Mouse (Mus musculus) adrenal gland (tissue): ENCODE results near the gene Gm20671.
"Not testable (repeated sequence)": the region's sequence is repeated elsewhere in the genome, so short reads cannot be mapped to it uniquely, and the experiment has no call there.

Experiments
- intact Hi-C: fragments of 180-260 bp; cut with DNase I; formaldehyde crosslinking; loops from one replicate; pipeline ENCODE4 v1.15.1; 2025

Gm20671 gene

DNA sequence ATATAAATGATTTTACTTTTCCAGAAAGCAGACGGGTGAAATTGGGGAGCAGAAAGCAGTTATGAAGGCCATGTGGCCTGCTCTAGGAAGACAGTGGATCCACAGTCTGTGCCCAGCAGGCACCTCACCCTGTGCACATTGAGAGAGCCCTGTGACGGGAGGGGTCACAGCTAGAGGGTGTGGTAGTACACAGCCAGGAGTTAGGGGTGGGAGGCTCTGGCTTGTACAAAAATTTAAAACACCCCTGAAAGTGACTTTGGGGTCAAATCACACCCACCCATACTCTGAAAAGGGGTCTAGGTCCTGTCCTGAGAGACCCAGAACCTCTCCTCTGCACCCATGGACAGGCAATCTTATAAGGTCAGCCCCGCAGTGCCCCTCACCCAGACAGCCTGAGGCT is 90.1 kb downstream of the Gm20671 start:
- intact Hi-C loops = not testable (repeated sequence)

DNA sequence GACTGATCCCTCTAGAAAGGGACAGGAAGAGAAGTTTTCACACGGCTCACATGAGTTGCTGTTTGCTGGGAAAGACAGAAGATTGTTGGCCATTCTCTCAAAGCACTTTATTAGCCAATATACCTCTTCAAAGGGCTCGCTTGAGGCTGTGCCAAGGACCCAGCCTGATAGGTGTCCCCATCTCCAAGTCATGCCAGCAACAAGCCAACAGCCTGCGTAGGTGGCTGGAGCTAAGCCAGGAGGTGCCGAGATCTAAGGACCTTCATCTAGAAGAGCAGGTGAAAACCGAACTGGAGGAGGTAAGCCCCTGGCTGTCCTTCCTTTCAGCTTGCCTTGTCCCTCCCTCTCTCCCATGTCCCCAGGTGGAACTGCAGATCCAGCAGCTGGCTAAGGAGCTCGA is 91.1 kb downstream of the Gm20671 start:
- intact Hi-C loops = no loop called here

DNA sequence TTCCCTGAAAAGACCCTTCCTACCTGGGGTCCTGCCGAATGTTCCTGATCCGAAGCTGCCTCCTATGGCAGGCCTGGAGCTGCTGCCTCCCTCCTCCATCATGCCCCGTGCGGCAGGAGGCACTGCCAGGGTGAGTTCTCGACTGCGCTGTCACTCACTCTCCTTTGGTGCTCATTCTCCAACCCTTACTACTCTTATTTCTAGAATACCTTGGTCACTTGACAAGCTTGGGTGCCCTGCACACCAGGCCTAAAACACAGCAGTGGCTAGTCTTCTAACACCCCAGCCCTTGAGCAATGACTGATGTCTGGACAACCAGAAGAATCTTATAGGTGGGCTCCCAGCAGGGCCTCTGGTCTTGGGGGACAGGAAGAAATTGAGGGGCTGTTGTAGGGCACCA is 93.0 kb downstream of the Gm20671 start:
- intact Hi-C loops = not testable (repeated sequence)

DNA sequence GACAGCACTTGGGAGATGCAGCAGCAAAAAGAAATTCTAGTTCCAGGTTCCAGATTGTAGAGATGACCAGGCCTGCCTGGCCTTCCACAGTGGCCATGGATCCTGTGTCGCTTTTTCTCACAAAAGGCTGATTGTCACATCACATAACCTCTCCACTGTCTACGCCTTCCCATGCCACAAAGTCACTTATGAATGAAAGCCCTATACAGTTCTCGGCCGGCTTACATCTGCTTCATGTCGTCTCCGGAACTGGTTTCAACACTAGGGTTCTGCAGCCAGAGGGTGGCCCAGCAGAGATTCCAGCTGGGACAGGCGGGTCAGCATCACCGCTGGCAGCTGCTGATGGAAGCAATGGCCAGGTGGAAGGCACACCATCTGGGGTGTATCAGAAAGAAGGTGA is 98.1 kb downstream of the Gm20671 start:
- intact Hi-C loops = no loop called here

DNA sequence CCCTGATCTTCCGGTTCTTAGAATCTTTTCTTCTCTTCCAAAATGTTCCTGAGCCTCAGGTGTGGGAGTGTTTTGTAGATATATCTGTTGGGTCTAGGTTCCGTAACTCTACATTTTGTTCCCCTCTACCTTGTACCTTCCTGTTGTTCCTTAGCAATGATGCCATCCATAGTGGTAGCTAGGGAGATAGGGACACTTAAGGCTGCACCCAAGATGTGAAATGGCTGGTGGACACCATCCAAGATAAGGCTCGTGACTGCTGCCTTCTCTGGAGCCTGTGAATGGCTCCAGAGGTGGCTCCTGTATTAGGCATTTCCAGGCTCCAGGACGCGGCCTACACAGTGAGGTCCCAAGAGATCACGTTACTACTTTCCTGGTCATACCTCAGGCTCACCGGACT is 98.6 kb downstream of the Gm20671 start:
- intact Hi-C loops = no loop called here

DNA sequence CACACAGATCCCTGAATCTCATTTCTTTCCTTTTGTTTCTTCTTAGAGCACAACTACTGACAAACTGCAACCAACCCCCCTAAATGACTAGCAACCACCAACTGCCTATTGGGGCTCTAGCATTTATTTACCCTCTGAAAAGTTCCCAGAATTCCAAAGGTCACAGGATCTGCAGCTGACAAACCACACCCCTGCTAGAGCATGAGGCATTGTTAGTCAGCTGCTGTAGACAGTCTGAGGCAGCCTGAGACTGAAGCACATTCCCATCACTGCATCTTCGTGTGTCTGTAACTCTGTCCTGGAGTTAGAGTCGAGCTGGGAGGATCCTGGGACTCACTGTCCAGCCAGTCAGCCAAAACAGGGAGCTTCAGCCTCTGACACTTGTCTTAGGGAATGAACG is 101.5 kb downstream of the Gm20671 start:
- intact Hi-C loops = not testable (repeated sequence)

DNA sequence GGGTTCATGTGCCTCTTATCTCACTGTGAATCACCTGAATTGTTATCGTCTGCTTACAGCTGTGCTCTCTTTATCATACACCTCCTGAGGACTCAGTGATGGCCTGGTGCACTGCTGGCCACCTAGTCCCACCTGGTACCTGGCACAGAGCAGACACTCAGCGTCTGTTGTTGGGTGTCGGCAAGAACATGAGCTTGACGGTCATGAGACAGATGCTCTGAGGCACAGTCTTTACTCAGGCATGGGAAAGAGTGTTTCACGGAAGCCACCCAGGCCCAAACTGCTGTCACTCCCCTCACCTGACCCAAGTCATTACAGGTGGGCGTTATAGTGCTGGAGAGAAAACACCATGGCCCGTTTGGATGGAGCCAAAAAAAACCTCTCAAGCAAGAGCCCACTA is 102.9 kb downstream of the Gm20671 start:
- intact Hi-C loops = no loop called here

DNA sequence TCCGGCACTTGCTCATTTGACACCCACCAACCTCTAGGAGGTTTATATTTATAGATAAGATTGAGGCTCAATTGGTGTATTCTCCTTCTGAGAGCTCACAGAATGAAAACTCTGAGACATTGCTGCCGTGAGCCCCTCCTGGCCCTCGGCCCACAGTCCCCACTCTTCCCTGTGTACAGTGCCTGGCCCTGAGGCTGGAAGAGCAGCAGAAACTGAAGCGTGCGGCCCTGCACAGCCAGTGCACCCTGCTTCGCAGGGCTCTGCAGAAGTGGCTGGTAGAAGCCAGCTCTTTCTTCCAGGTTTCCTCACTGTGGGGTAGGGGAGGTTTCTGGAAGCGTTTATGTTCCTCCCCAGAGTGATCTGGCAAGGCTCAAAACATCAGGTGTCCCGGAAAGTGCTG is 104.2 kb downstream of the Gm20671 start:
- intact Hi-C loops = not testable (repeated sequence)

DNA sequence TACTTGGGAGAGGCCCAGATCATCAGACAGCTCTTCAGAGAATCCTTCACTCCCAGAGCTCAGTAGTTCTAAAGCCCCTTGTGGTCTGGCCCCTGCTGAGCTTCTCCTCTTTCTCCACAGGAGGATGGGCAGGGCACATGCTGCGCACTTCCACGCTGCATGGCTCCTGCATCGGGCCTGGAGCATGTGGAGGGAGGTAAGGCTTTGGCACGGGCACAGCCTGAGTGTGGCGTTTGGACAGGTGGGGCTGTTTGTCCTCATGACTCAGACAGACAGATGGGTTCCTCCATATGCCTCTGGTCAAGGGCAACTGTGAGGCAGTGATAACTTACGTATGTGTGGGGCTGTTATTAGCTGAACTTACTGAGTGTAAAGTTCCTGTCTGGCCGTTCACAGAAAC is 104.6 kb downstream of the Gm20671 start:
- intact Hi-C loops = no loop called here

DNA sequence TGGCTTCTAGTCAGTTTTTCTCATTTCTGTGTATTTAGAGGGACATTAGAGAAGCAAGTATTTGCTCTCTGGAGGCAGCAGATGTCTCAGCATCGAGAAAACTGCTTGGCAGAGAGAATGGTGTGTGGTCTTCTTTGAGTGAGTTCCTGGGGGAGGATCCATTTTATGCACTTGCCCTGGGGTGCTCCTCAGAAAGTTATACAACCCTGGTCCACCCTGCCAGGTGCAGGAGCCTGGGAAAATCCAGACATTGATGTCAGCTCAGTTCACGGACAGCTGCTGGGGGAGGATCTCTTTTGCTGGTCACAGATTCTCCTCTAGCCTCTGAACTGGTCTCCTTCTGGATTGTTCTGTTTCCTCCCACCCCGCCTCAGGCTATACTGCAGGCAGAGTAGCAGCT is 105.6 kb downstream of the Gm20671 start:
- intact Hi-C loops = no loop called here

DNA sequence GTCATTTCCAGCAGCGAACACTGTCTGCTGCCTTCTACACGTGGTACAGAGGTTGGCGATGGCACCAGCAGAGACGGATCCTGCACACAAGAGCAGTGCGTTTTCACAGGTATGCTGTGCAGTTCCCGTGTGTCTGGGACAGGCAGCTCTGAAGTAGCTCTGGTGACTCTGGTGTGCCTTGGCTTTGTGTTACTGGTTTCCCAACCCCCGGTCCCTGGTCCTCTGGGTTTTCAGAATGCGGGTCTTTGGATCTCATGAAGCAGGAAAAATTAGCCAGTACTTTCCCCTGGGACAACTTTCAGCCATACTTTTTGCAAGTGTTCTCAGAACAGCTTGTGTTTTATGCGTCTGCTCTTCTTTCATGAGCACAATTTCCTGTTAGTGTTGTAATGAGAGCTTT is 106.5 kb downstream of the Gm20671 start:
- intact Hi-C loops = no loop called here

DNA sequence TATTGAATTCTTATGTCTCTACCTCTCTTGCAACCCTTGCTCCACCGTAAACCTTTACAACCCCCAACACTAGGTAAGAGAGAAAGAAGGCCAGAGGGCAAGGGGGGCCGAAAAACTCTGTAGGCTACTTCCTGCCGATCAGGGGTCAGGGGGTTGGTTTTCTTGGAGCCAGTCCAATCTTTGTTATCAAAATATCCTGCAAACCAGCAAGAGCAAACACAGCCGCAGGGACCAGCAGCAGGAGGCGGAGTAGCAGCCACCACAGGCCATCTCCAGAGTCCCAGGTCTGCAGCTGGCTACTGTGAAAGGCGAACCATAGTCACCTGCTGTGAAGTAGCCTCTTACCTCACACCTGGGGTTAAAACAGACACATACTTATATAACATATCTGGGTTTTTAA is 108.0 kb downstream of the Gm20671 start:
- intact Hi-C loops = no loop called here

DNA sequence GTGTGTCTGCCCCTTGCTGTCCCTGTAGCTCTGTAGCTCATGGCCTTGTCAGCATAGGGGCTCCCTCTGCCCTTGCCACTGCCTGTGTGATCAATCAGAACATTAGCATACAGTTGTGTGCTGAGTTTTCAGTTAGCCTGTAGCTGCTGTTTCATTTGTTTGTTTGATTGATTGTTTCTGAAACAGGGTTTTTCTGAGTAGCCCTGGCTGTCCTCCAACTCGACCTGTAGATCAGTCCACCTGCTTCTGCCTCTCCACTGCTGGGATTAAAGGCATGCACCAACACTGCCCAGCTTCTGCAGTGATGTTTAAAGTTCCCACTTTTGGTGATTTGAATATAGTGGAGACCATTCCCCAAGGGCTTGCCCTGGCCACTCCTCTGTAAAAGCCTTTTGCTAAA is 109.2 kb downstream of the Gm20671 start:
- intact Hi-C loops = no loop called here

DNA sequence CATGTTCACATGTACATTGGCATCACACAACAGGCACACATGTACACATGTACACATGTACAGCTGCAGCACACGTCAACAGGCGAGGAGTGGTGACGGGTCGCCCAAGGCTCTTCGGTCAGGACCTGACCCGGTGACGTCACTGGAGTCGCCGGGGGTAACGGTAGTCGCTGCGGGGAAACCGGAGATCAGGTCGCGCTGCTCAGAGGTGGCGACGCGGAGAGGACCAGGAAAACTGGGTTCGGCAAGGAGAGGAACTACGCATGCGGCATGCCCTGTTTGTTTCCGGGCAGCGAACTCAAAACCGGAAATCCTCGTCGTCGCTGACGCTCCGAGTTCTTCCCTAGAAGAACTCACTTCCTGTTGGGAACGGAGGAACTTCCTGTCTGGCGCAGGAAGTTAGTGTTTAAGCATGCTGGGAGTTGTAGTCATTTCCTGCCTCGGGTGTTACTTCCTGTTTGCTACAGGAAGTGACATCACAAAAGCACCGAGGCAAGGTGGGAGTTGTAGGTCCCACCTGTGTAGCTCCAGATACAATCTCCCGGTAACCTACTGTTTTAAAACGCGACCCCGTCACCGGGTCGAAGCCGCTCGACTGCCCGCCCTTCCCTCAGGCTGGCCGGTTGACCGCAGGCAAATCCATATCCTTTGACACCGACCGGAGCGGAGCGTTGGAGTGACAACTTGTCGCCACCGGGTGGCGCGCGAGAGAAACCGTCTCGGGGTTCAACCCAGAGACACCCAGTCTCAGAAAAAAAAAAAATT is 113.0 kb downstream of the Gm20671 start:
- intact Hi-C loops = loop anchor here (2.0 kb wide), 1 partner anchor 33 kb away; no protein-coding TSS in a partner anchor

DNA sequence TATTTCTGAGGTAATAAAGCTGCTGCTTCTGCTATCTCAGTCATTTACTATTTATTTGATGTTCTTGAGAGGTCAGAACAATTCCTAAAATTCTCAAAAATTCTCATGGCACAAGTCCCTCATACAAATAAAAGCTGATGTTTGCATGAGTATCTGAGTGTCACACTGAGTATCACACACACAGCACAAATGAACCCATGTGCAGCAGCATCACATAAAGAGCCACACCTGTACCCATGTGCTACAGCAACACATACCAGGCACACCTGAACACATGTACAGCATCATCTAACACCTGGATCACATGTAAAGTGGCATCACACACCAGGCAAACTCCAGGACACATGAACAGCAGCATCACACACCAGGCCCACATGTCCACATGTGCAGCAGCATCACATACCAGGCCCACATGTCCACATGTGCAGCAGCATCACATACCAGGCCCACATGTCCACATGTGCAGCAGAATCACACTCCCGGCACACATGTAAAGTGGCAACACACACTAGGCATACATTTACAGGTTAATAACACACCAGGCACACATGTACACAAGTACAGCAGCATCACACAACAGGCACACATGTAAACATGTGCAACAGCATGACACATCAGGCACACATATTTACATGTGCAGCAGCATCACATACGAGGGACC is 113.7 kb downstream of the Gm20671 start:
- intact Hi-C loops = no loop called here

DNA sequence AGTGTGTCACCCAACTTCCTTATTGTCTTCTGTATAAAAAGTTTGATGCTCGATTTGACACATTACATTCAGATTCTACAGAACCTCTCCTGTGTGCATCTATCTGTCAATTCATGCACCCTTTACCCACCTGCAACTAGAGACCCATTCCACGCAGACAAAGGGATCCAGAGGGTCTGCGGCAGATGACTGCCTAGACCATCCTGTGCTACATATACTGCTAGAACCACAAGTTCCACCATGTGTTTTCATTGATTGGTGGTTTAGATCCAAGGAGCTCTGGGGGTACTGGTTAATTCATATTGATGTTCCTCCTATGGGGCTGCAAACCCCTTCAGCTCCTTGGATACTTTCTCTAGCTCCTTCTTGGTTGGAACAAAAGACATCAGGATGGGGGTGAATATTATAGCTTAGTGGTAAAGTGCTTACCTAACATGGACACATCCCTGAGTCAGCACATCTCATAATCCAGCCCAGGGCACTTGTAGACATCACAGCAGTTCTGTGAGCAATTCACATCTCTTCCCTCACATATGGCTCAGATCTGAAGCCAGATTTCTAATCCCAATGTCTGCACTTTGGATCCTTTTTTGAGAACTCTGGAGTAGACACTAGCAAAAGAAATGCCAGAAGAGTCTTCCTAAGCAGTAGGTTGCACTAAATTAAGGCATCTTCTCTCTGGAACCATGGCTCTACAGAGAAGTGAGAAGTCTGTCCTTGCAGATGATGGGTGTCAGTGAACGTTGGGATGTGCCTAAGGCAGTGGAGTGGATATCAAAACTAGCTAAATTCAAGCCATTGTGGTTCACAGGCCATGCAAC is 114.5 kb downstream of the Gm20671 start:
- intact Hi-C loops = no loop called here

DNA sequence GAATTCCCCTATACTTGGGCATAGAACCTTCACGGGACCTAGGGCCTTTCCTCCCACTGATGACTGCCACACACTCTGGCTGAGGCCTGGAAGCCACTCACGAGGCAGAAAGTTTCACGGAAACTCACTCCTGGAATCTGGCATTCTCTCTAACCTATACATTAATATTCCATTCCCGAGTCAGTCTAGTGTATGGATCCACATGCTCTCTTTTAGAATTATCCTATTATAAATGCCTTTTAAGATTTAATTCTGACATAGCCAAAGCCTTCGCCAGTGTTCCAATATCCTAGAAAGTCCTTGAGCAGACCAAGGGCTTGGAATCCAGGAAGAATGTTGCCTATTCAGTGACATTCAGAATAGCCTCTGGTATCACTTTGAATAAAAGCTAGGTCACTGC is 115.4 kb downstream of the Gm20671 start:
- intact Hi-C loops = no loop called here

DNA sequence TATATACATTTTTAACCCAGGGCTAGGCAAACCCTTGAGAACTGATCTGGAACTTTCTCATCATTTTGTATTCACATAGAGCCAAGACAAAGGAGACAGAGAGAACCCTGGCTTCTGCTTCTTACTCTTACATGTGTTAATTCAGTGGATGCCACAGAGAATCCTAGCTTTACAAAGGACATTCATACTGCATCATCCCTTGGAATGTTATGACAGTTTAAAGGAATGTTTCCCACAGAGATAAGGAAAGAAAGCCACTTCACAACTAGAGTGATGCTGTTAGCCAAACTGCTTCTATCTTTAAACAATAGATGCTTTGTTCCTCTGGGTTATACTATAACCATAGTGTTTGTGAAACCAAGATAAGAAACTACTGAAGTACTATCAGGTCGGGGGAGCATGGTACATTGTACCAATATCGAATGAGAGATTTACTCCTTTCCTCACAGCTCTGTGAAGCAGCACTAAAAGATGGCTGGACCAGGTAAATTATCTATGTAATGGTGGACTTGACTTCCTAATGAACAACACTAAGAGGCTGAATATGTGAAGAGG is 120.6 kb downstream of the Gm20671 start:
- intact Hi-C loops = no loop called here

DNA sequence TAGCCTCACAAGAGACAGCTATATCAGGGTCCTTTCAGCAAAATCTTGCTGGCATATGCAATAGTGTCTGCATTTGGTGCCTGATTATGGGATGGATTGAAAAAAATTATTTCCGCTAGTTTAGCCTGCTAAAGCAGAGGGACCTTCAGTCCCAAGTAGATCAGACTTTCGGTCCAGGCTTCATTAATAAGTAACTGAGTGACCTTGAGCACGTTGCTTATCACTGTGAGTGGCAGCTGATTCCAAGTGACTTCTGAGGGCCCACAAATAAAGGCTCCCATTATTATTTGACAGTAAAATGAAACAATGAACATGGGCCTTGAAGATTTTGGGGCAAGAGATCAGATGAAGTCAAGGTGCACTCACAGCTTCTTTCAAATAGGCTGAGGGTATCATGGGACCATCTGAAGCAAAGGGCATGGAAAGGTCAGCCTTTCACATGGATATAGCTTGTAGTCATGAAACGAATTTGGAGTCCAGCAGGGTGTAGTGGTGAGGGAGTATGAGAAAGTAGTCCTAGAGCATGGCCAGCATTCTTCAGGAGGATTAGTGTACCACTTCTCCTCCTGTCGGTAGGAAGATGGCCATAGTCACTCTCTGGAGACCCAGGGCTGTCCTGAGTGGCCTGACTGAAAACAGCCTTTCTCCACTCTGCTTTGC is 129.6 kb downstream of the Gm20671 start:
- intact Hi-C loops = no loop called here

DNA sequence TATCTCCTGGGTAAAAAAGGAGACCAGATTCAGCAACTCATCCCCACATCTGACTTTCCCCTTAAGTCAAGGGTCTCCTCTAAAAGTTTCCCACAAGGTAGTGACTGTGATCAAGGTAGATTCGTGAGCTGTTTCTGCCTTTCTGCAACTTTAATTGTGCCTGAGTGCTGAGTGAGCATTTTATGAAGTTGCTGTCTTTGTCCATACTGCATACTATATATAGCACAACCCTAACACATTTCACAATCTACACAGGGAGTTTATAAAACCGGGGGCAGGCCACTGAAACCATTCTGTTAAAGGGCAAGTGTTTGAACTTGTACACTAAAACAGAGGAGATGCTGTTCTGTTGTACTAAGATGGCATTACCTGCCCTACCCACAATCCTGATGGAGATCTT is 133.5 kb downstream of the Gm20671 start:
- intact Hi-C loops = no loop called here
